Mouse (Mus musculus): ENCODE results near the gene Zfp526. TPM values are rescaled to one million over a fixed set of nuclear protein-coding genes. Genes with fewer than 3 reads are reported as not detected.

Gene Zfp526
- total and polyA plus RNA-seq, 3 experiments = 9.5 to 14.8 TPM; not detected in 1

GRCm38 (mm10) chr7:25187662-25188650 lies 33.3 kb upstream of the Zfp526 start:
- Histone ChIP-seq H3K36me3 (ENCODE audit: control insufficient read depth in 1 of 2, insufficient read depth in 2 of 2, low read length in 2 of 2) (no peaks in the 10 kb centered on the region; a peak in 1 of 4 replicates), H3K79me2 (ENCODE audit: control insufficient read depth, insufficient read depth, low read length, poor library complexity) (no peaks in the 10 kb centered on the region), H3K9me3 (replicated peaks; ENCODE audit: insufficient read depth, low read length) (no peaks in the 10 kb centered on the region), H3K27ac (ENCODE audit: control insufficient read depth, low read depth, low read length) (no peak overlapping the region), H3K27me3 (ENCODE audit: control insufficient read depth in 1 of 2, insufficient read depth in 2 of 2, low read length in 2 of 2) (no peaks in the 10 kb centered on the region), H3K9ac (ENCODE audit: control insufficient read depth, low read depth, low read length, poor library complexity, severe bottlenecking) (no peak overlapping the region), H3K4me3 (ENCODE audit: control insufficient read depth in 1 of 2, insufficient read depth in 1 of 2, low read depth in 2 of 2, low read length in 2 of 2) (no peak overlapping the region), H3K4me1 (ENCODE audit: control insufficient read depth in 1 of 2, insufficient read depth in 2 of 2, low read length in 2 of 2) (peaks cover 0 to 12% of the 10 kb centered on the region in 2 experiments; a peak in 2 of 4 replicates)
- TF ChIP-seq ZNF384 (IDR thresholded peaks at IDR 0.05; ENCODE audit: low read depth, low read length) (peak; percentile 20; the same call in 1 of the 2 replicates), BHLHE40 (IDR thresholded peaks at IDR 0.05; ENCODE audit: borderline replicate concordance, low read depth, low read length) (no peak), HCFC1 (IDR thresholded peaks at IDR 0.05; ENCODE audit: low read depth, low read length) (0 out of 2 replicates have a peak, but pooled peaks have one; percentile 17), MAZ (IDR thresholded peaks at IDR 0.05; ENCODE audit: low read depth, low read length) (peak; percentile 50; the same call in 1 of the 2 replicates), MYC (IDR thresholded peaks at IDR 0.05; ENCODE audit: low read depth, low read length) (0 out of 2 replicates have a peak, but pooled peaks have one; percentile 15), NELFE (IDR thresholded peaks at IDR 0.05; ENCODE audit: low read depth, low read length) (peak; percentile 17; the same call in 1 of the 2 replicates), SMC3 (IDR thresholded peaks at IDR 0.05; ENCODE audit: low read depth, low read length) (peak; percentile 99), UBTF (IDR thresholded peaks at IDR 0.05; ENCODE audit: borderline replicate concordance, insufficient read depth, low read depth, low read length) (no peak), SIN3A (IDR thresholded peaks at IDR 0.05; ENCODE audit: low read length) (peak; percentile 70), RAD21 (IDR thresholded peaks at IDR 0.05; ENCODE audit: low read depth, low read length) (peak; percentile 96), TCF12 (IDR thresholded peaks at IDR 0.05; ENCODE audit: low read depth, low read length) (0 out of 2 replicates have a peak, but pooled peaks have one; percentile 25), MAFK (IDR thresholded peaks at IDR 0.05; ENCODE audit: borderline replicate concordance, low read depth, low read length) (no peak), CTCF (IDR thresholded peaks at IDR 0.05 in 2 of 3, conservative IDR thresholded peaks at IDR 0.05 in 1 of 3; ENCODE audit: control insufficient read depth in 1 of 3, insufficient read depth in 1 of 3, low read depth in 2 of 3, low read length in 3 of 3, poor library complexity in 1 of 3, severe bottlenecking in 1 of 3) (peak in 2 of 3 experiments; percentile 87 to 99), ZC3H11A (IDR thresholded peaks at IDR 0.05; ENCODE audit: low read depth, low read length) (peak; percentile 99)
- DNase-seq (ENCODE audit: low read depth, low spot score) = peak; percentile 84

- H3K9ac ChIP-seq (ENCODE audit: control insufficient read depth, low read depth, low read length, poor library complexity, severe bottlenecking) = no peak overlapping the region
- no peaks in the 10 kb centered on the region for H3K36me3 ChIP-seq (ENCODE audit: control insufficient read depth in 1 of 2, insufficient read depth in 2 of 2, low read length in 2 of 2)
- no peak for DNase-seq (ENCODE audit: low read depth, low spot score)
- H3K27me3 ChIP-seq (ENCODE audit: control insufficient read depth in 1 of 2, insufficient read depth in 2 of 2, low read length in 2 of 2) = no peaks in the 10 kb centered on the region
- H3K27ac ChIP-seq (ENCODE audit: control insufficient read depth, low read depth, low read length) = no peak overlapping the region
- no peaks in the 10 kb centered on the region for H3K79me2 ChIP-seq (ENCODE audit: control insufficient read depth, insufficient read depth, low read length, poor library complexity)
- TF ChIP-seq ETS1 (IDR thresholded peaks at IDR 0.05; ENCODE audit: low read depth, low read length) = no peak
- no peak for TF ChIP-seq BHLHE40 (IDR thresholded peaks at IDR 0.05; ENCODE audit: borderline replicate concordance, low read depth, low read length)
- no peak for TF ChIP-seq GABPA (IDR thresholded peaks at IDR 0.05; ENCODE audit: low read depth, low read length)
- no peak for TF ChIP-seq ZC3H11A (IDR thresholded peaks at IDR 0.05; ENCODE audit: low read depth, low read length)
- TF ChIP-seq TBP (IDR thresholded peaks at IDR 0.05; ENCODE audit: low read depth, low read length) = no peak
- TF ChIP-seq CHD2 (IDR thresholded peaks at IDR 0.05; ENCODE audit: low read length) = no peak
- TF ChIP-seq MAFK (IDR thresholded peaks at IDR 0.05; ENCODE audit: borderline replicate concordance, low read depth, low read length) = no peak
- TF ChIP-seq KAT2A (conservative IDR thresholded peaks at IDR 0.05; ENCODE audit: low read depth, low read length) = no peak
- no peaks in the 10 kb centered on the region for H3K9me3 ChIP-seq (replicated peaks; ENCODE audit: insufficient read depth, low read length)
- H3K4me1 ChIP-seq (ENCODE audit: control insufficient read depth in 1 of 2, insufficient read depth in 2 of 2, low read length in 2 of 2) = 0 out of 4 replicates have a peak, but pooled peaks cover 0 to 2% of the 10 kb centered on the region in 2 experiments
- H3K4me3 ChIP-seq (ENCODE audit: control insufficient read depth in 1 of 2, insufficient read depth in 1 of 2, low read depth in 2 of 2, low read length in 2 of 2) = no peak overlapping the region
Observed at GRCm38 (mm10) chr7:25190806-25191205, 30.4 kb upstream of the Zfp526 start.
